Mouse (Mus musculus) right cerebral cortex, postnatal 4 days (tissue): Measurements from ENCODE around the gene Kcnmb4.

Experiments
- DNase-seq: peaks from one replicate; pipeline ENCODE4 v3.0.0-alpha.2; 2022

Gene Kcnmb4

DNA sequence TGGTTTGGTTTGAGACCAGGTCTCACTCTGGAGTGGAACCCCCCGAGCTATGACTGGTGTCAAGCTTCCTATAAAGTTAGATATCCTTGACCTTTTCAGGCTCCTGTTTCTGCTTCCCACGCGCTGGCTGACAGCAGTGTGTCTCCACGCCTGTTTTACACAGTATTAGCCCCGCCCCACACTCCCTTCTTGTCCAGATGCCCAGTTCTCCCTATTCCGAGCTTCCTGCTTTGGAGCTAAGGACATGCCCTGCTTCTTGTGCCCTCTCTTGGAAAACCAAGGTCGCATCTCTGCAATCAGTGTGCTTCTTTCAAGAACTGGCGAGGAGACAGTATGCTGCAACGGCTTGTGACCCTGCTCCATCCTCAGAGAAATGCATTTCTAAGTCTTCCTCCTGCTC, 23.1 kb downstream of the Kcnmb4 start:
- DNase-seq = no peak

DNA sequence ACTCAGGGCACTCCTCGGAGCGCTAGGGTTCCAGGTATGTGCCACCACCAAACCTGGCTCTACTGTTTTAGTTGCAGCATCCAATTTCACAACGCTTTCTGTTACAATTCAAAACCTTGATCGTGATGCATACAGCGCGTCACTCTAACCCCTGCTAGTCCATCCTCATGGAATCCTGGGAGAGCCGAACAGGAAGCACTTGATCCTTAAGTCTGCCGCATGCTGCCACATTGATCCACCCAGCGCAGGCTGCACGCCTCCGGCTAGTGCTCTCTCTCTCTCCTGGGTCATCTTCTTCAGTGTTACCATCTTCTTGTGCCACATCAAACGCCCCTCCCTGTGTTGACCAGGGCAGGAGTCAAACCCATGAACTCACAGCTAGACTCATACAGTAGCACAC, 25.5 kb downstream of the Kcnmb4 start:
- DNase-seq = no peak

DNA sequence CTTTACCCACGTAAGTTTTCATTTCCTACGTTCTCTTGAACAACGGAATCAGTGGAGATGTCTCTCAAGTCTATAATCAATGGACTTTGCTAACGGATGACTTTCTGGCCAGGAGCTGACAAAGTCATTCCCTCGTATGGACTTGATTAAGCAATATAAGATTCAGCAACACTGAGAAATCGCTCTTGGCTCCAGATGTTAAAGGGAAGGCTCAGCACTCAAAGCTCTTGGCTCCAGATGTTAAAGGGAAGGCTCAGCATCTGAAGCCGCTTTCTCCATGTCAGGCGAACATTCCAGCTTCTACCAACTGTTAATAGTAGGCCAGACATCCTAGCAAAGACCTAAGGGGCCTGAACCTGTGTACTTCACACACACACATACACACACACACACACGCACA, 26.5 kb downstream of the Kcnmb4 start:
- DNase-seq = no peak

DNA sequence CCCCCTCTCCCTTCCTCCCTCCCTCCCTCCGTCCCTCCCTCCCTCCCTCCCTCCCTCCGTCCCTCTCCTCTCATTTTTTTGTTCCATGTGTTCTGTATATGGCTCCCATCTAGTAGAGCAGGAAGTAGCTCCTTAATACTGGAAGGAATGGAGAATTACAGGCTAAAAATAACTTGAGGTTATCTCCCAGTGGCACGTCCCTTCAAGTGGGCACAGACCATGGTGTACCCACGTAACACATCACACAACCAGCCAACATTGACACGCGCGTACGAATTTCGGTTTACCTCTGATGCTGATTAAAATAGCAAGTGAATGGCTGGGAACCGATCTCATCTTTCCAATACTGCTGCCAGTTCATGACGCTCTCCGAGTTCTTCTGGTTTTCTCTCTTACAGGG, 27.6 kb downstream of the Kcnmb4 start:
- DNase-seq = no peak

DNA sequence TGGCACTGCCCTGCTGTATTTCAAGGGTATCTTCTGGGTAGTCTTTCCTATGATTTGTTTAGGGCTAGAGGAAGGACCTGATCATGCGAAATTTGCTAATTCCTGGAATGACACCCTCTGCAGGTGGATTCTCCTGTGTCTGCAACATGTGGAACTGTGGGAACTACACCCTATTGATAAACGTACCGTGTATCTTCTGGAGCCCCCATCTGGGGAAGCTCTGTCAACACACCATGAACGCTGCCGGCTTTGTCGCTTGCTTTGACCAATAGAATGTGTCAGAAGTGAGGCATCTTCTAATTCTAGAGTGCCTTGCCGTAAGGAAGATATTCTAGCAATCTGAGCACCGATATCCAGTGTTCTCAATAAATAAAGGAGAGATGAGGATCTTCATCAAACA, 28.9 kb downstream of the Kcnmb4 start:
- no peak for DNase-seq

DNA sequence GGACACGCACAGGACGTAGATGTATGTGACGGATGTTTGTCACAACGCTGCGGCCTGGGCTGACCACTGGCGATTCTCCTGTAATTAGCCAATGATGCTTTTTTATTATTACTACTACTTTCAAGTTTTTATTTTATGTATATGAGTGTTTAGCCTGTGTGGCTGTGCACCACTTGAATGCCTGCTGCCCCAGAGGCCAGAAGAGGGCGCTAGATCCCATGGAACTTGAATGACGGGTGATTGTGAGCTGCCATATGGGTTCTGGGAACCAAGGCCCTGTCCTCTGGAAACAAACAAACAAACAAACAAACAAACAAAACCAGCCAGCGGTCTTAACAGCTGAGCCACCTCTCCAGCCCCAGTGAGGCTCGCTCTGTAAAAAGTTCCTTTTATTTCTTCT, 29.3 kb downstream of the Kcnmb4 start:
- no peak for DNase-seq

DNA sequence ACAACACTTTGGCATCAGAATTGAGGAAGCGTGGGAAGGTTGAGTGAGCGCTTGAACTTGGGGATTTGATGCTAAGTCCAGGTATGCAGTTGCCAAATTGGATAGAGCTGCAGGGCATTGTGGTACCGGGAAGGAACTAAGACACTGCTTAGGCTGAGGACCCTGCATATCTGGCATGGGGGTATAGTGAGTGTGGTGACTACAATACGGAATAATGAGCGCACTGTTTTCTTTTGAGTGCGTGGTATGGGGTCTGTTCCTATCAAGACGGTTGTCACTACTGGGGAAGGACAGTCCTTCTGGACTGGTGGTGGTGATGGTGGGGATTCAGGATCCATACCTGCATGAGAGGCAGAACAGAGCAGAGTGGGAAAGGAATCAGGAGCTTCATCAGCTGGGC, 32.7 kb downstream of the Kcnmb4 start:
- DNase-seq = no peak

DNA sequence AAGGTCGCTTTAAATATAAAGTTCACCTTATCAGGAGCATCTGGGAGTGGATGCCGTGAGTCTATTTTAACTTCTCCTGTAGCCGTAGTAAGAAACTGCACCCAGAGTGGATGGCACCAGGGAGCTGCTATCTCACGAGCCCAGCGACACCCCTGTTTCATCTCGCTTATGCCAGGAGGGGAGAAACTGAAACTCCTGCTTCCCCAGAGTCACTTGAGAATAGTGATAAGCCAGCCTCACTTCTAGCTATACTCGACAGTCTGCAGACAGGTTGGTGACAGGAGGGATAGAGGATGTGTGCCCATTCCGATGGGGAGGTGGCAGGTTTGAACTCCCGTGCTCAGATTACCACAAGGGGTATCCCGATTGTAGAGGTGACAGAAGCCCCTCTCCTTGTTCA, 33.6 kb downstream of the Kcnmb4 start:
- DNase-seq = no peak

DNA sequence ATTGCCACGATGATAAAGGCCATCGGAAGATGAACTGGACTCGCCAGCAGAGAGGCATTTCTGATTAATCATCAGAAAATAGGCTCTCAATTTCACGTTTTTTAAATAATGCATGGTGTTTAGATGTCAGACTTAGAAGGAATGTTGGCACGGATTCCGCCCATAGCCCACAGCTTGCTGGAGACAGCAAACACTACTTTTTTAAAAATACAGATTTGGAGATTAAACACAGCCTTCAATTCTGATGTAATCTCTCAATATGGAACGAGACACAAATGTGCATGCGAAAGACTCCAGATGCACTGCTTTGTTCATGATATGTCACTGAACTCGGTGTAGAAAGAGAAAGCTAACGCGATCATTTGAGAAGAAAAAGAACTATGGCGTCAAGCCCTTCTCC, 38.2 kb downstream of the Kcnmb4 start:
- DNase-seq = peak; percentile 33

DNA sequence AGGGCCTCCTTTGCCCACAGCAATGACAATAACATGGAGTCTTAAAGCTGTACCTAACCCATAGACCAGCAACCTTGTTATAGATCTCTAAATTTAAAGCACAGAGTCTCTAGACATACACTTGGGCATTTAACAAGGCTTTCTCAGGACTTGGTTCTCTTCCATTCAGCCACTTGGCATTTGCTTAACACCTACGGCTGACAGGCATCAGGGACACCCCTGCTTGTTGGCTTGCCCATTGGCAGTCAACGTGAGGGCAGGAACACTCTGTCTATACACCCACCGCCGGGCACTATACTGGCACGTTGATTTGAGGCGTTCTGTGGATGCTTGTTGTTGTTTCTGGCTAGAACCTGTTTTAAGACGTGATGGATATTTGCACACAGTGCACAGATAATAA, 41.3 kb downstream of the Kcnmb4 start:
- DNase-seq = no peak

DNA sequence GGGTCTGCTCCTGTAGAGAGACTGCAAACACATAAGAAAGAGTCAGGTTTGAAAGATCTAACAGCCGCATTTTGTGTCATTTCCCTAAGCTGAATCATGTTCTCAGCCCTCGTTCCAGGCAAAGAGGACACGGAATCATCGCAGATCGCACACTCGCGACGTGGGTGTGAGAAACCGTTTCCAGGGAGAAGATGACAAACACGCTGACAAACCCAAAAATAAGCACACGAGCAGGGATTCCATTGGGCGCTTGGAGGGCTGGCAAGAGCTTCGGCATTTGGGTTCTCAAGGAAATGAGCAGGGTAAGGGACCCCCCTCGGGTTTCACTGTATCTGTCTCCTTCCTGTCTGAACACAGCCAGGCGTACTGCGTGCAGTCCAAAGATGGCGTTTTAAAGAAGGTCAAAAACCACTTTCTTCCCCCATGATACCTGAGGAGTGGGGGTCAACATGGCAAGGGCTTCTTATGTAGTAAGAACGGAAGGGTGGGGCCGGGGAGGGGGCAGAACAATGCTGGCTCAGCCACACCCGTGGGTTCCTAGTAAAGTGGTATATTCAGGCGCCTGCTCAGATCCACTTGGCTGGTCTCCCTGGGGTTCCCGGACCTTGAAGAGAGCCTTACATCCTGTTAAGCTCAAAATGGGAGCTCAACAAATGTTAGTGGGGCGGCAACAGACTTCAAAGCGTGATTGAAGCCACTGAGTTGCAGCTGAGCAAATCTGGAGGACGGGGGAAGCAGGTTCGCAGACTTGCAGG, 45.5 kb downstream of the Kcnmb4 start:
- no peak for DNase-seq

DNA sequence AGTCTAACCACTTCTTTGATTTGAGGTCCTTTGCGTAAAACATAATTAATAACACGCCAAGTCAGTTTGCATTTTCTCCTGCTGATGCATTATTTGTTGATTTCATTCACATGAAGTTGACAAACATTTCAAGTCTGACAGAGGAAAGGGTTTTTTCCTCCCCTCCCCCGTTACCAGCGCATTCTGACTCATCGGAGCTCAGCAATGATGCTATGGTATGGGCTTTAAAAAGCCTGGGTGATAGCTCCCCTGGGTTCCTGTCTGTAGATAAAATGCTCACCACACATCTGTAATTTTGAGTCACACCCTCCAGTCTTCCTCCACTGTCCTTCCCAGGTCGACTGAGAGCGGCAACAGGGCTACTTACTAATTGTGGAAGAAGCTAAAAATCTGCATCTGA, 47.5 kb downstream of the Kcnmb4 start:
- no peak for DNase-seq

DNA sequence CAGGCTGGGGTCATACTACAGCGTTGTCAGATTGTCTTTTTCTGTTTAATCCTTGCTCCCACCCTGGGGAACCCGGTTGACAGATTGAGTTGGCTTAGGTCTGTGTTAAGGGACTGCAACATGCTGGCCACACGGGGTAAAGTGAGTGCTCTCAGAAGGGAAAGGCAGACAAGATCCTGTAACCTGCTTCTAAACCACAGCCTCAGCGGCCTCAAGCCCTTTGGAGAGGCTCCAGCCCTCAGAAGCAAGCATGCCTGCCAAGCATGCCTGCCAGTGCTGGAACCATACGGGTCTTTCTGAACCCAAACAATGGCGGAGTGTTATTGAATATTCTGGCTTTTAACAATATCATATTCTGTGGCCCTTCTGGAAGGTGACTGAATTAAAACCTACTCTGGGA, 48.8 kb downstream of the Kcnmb4 start:
- DNase-seq = no peak

DNA sequence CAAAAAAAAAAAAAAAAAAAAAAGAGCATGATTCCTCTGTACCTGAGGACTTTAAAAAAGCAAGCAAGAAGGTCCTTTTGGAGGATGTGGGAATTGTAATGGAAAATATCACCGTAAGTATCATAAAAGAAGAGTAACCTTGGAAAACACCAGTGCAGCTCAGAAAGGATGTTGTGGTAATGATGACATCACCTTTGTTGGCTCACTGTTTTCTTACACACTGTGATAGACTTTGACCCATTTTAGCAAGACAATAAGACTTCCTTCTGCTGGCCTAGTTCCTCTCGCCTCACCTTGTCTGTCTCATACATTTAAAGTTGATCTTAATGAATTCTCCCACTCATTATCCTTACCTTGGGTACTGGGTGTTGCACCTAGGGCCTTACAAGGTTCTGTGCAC, 51.1 kb downstream of the Kcnmb4 start:
- no peak for DNase-seq

DNA sequence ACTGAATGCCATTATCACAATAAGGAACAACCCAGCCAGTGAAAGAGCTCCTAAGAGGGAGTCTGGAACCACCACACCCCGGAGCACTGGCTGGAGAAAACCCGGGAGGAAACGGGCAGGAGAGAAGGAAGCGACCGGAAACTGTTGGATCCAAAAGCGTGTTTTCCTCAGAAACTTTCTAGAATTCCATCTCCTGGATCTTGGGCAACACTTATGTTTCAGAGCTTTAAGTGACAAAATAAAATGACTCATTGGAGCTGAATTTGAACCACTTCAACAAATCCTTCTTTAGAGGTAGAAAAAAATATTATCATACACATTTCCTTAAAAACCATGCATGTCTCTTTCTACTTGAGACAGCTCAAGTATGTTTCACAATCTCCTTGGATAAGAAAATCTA, 52.7 kb downstream of the Kcnmb4 start:
- no peak for DNase-seq

DNA sequence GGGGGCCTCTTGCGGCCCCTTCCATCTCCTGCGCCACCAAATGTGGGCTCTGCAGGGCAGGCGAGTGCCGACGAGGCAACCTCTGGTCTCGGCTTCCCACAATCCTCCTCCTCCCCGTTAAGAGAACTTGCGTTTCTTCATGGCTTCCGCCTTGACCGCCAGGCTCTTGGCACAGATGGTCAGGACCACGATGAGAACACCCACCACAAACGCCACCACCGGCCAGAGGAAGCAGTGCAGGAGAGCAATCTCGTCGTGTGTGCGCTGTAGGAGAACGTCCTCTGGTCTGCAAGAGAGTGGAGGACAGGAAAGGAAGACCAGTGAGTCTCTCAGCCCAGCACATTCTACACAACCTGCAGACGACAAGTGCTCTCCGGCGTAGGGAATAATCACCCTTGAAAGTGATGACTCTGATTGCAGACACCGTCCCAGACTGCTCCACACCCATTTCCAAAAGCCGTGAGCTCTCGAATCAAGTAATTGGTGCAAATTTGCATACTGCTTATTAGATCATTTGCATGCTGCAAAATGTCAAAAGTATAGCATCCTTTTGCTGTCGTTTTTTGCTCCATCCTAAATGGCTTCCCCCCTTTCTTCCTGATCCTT, 55.5 kb downstream of the Kcnmb4 start:
- no peak for DNase-seq

DNA sequence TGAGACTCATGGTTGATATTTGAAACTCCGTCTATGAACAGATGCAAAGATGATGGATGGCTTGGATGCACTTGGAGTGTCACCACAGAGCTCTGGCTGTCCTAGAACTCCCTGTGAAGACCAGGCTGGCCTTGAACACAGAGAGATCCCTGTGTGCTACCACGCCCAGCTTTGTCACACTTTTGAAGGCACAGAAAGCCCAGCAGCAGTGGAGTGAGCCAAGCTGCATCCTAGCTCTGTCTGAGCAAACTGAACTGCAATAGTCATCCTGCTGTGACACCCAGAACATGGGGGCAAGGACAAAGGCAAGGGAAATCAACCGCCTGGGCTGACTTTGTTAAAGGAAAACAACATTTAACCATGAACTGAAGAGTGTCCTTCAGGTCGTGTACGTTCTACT, 57.0 kb downstream of the Kcnmb4 start:
- no peak for DNase-seq

DNA sequence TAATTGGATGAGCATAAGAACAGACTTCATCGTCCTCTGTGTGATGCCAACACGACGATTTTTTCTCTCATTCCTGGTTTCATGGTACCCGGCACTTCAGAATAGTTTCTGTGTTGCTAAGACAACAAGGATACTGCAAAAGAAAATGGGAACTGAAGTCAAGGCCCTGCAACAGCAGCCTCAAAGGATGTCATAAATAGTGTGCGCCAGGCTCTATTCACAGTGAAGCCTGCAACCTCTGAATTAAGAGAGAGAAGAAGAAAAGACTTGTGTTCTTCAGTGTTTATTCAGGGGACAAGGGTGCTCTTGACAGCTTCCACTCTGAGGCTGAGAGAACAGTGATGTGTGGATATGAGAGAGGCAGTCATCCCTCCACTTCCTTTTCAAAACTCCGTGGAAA, 57.5 kb downstream of the Kcnmb4 start:
- no peak for DNase-seq

DNA sequence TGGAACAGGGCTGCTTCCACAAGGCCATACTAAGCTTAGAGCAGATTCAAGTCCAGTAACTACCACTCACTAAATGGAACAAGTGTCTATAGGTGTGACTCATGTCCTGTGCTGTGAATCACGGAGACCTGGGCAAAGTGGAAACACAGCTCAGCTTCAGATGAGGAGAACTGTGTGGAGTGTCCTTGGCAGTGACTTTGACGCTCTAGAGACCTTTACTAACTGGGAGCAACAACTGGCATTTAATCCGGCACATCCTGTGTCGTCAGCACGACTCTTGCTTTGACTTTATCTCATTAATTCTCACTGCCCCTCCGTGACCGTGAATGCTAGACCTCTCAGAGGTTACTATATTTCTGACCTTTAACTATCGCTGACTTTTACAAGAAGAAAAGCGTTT, 62.9 kb downstream of the Kcnmb4 start:
- no peak for DNase-seq

DNA sequence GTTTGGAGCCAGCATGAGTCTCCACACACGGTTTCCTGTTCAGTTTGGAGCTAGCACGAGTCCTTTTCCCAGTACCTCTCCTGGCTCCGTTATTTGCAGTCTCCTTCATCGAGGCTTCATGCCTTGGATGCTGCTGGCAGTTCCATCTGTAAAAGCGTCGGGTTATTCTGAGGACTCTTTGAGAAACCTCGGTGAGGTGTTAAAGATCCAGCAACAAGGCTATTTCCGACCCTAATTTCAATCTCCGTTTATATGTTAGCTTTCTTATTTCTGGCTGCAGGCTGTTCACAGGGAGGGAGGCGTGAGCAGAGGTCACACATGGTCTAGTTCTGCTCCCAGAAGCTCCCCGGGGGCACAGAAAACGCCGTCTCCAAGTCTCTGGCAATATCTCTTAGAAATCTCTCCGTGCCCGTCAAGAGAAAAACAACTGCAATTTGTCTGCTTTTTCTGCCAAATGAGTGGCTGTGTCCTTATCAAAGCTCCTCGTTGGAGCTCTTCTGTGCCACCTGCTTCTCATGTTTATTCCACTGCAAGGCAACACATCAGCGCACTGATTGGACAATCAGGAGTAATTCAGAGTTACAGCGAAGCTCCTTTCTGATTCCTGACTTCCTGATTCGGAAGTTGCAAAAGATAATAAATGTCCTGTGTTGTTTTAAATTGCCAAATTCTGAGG, 65.9 kb downstream of the Kcnmb4 start:
- no peak for DNase-seq

DNA sequence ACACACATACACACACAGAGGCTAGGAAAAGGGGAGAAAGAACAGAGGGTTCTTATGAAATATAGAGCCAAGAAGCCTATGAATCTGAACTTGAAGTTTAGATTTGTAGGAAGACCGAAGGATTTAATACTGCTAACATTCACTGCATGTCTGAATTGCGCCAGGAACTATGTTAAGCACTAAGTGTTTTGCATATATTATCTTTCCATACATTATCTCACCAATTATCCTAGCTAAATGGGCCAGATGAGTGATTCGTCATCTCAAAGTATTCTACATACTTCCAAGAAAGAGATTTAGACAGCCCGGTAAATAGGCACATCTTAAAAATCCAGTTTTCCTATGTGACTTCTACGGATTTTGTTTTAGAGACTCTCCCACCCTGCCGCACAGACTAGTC, 68.7 kb downstream of the Kcnmb4 start:
- no peak for DNase-seq

DNA sequence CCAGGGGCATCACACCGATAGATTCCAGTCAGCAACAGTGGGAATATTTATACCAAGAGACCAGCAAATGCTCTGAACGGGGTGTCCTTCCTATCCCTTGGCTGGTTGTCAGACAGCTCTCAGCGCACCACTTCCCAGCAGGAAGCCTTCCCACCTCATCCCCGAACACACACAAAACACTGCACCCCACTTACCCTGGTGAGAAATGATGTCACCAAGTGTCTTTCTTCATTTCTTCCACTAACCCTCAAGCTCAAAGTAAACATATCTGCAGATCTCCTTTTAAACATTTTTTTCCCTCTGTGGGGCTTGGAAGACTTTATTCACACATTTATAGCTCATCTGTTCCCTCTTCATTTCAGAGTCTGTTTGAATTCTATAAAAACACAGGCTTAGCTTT, 70.0 kb downstream of the Kcnmb4 start:
- no peak for DNase-seq

DNA sequence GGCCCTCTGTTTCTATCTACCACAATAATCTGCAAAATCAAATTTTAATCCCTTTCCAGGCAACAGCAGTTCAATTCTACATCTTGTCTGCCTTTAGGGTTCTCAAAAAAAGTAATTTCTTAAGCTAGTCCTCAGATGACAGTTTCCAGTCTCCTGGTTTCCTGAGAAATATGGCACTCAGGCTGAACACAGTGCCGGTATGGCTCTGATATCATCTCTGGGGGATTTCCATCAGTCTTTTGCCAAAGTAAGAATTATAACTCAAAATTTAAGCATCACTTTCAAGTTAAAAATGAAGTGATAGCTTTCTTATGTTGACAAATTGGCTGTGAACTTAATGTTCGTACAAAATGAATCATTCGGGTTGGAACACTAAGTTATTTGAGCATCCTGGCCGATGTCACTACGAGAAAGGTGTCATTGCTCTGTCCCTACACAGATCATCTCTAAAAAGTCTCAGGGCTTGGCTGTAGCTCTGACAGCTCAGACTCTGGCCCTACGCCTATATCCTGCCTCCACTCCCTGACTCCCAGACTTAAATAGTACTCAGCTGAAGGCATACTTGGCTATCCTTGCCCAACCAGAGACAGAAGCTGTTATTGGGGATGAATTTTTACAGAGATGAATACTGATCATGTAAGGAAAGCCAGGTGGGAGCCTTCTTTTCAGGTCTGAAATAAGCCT, 70.8 kb downstream of the Kcnmb4 start:
- DNase-seq = no peak

DNA sequence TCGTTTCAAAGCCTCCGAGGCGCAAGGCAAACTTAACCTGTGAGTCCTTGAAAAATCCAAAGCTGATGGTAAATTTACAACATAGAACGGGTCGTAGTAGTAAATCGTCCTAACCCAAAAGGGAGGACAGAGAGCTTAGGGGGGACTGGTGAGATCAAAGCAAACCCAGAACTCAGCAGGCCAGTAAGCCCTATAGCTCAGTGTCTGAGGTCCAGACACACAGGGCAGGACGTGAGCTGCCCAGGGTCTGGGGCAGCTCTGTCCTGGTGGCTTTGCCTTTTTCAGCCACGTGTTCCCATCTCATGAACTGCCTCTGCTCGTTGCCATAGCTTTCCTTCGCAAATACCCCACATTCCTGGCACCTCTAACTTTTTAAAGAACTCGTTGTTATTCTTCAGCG, 75.7 kb downstream of the Kcnmb4 start:
- DNase-seq = no peak
